Mouse (Mus musculus) gastrocnemius, postnatal 36 days (tissue): Measurements from ENCODE around the gene Foxp2. TPM values are rescaled to one million over a fixed set of nuclear protein-coding genes. Genes with fewer than 3 reads are reported as not detected.

Experiments used
- DNase-seq, 2 experiments: peaks; one replicate each; pipeline ENCODE4 v3.0.0; 2022
- intact Hi-C: fragments of 180-260 bp; cut with DNase I; formaldehyde crosslinking; loops from one replicate; pipeline ENCODE4 v1.15.1; 2025
- total RNA-seq, 2 experiments: library from RNA; stranded (reverse); gene quantifications; 2 replicates each; pipeline ENCODE4 v1.2.3; 2021

The Foxp2 gene
- total RNA-seq, 2 experiments from 2014 or later: 1.6 to 2.0 TPM

GRCm38 (mm10) chr6:15063246-15063645 is 162.1 kb downstream of the Foxp2 start:
- intact Hi-C loops: no loop called here
- DNase-seq: no peak

- no peak for DNase-seq
- intact Hi-C loops: no loop called here
Measured at GRCm38 (mm10) chr6:15101548-15101947, 200.4 kb downstream of the Foxp2 start.

- no peak for DNase-seq
- intact Hi-C loops: no loop called here
Measured at GRCm38 (mm10) chr6:15120916-15121315, 219.8 kb downstream of the Foxp2 start.

- no peak for DNase-seq
- intact Hi-C loops: no loop called here
Measured at GRCm38 (mm10) chr6:15121339-15121738, 220.2 kb downstream of the Foxp2 start.

GRCm38 (mm10) chr6:15130142-15130541 is 229.0 kb downstream of the Foxp2 start:
- DNase-seq: no peak

GRCm38 (mm10) chr6:15142094-15142493 is 240.9 kb downstream of the Foxp2 start:
- intact Hi-C loops: no loop called here
- DNase-seq: no peak

More at GRCm38 (mm10) chr6:15130142-15130541, 229.0 kb downstream of the Foxp2 start:
- intact Hi-C loops: no loop called here

GRCm38 (mm10) chr6:15151619-15152018 is 250.5 kb downstream of the Foxp2 start:
- intact Hi-C loops: no loop called here
- DNase-seq: no peak

- no peak for DNase-seq
- intact Hi-C loops: no loop called here
Measured at GRCm38 (mm10) chr6:15163508-15164053, 262.4 kb downstream of the Foxp2 start.

- no peak for DNase-seq
- intact Hi-C loops: no loop called here
Measured at GRCm38 (mm10) chr6:15176754-15177153, 275.6 kb downstream of the Foxp2 start.

- no peak for DNase-seq
- intact Hi-C loops: loop anchor here (10.0 kb wide), 1 partner anchor 222 kb away; no protein-coding TSS in a partner anchor
Measured at GRCm38 (mm10) chr6:15192877-15193276, 291.7 kb downstream of the Foxp2 start.

- intact Hi-C loops: no loop called here
- no peak for DNase-seq
Measured at GRCm38 (mm10) chr6:15242176-15242942, 341.2 kb downstream of the Foxp2 start.

- intact Hi-C loops: no loop called here
- no peak for DNase-seq
Measured at GRCm38 (mm10) chr6:15257393-15257792, 356.2 kb downstream of the Foxp2 start.

- no peak for DNase-seq
- intact Hi-C loops: no loop called here
Measured at GRCm38 (mm10) chr6:15257893-15258292, 356.7 kb downstream of the Foxp2 start.

GRCm38 (mm10) chr6:15268136-15268535 is 367.0 kb downstream of the Foxp2 start:
- intact Hi-C loops: no loop called here
- DNase-seq: no peak

- DNase-seq: no peak
- intact Hi-C loops: no loop called here
Measured at GRCm38 (mm10) chr6:15285213-15285612, 384.1 kb downstream of the Foxp2 start.

- intact Hi-C loops: no loop called here
- no peak for DNase-seq
Measured at GRCm38 (mm10) chr6:15294081-15294480, 392.9 kb downstream of the Foxp2 start.

GRCm38 (mm10) chr6:15299279-15299678 is 398.1 kb downstream of the Foxp2 start:
- no peak for DNase-seq
- intact Hi-C loops: no loop called here

- intact Hi-C loops: no loop called here
Measured at GRCm38 (mm10) chr6:15310671-15311070, 409.5 kb downstream of the Foxp2 start.

GRCm38 (mm10) chr6:15316948-15317347 is 415.8 kb downstream of the Foxp2 start:
- intact Hi-C loops: no loop called here
- no peak for DNase-seq

More at GRCm38 (mm10) chr6:15310671-15311070, 409.5 kb downstream of the Foxp2 start:
- no peak for DNase-seq

- intact Hi-C loops: no loop called here
- DNase-seq: no peak
Measured at GRCm38 (mm10) chr6:15318343-15318742, 417.2 kb downstream of the Foxp2 start.

GRCm38 (mm10) chr6:15321551-15321974 is 420.4 kb downstream of the Foxp2 start:
- DNase-seq: no peak

GRCm38 (mm10) chr6:15323099-15323498 is 421.9 kb downstream of the Foxp2 start:
- intact Hi-C loops: no loop called here

More at GRCm38 (mm10) chr6:15321551-15321974, 420.4 kb downstream of the Foxp2 start:
- intact Hi-C loops: no loop called here

More at GRCm38 (mm10) chr6:15323099-15323498, 421.9 kb downstream of the Foxp2 start:
- no peak for DNase-seq
